ENCODE assay signal across 19 mouse cellular contexts in genomic region chr2:146299841-146300460, GRCm38 (mm10).
DNase-seq lines count a peak whose midpoint lies in the region; ATAC-seq and TF ChIP-seq lines count a peak whose summit lies in the region.
"Had no signal": no experiment of that assay in that cellular context is flagged by ENCODE, and none has a peak within 500 bp of the region (broad histone marks: within the 10 kb centered on the region; RNA-seq: fewer than 3 reads in every experiment).

No protein-coding gene starts in this region.

- peak overlapping the region; percentile 83 for H3K27ac ChIP-seq in midbrain, embryonic 10.5 days (replicated peaks)
- no peak overlapping the region for H3K27ac ChIP-seq in midbrain, postnatal 0 days (ENCODE audit: low read depth, low read length)
- H3K27ac ChIP-seq in forebrain, embryonic 10.5 days: peak overlapping the region; percentile 83
- 0 out of 2 replicates have a peak overlapping the region, but pooled peaks have one; percentile 12 for H3K27ac ChIP-seq in hindbrain, postnatal 0 days
- H3K27ac ChIP-seq in thymus, adult 2 months (ENCODE audit: control insufficient read depth, insufficient read depth, low read length): no peak overlapping the region
- no peak overlapping the region for H3K27ac ChIP-seq in left cerebral cortex, adult 2 months
- H3K27ac ChIP-seq: embryonic facial prominence, embryonic 15.5 days; hindbrain, embryonic 15.5 days; kidney, postnatal 0 days; liver, embryonic 15.5 days had no signal

- no peak overlapping the region for H3K4me3 ChIP-seq in midbrain, embryonic 10.5 days
- H3K4me3 ChIP-seq in midbrain, postnatal 0 days (ENCODE audit: low read depth, low read length): no peak overlapping the region
- no peak overlapping the region for H3K4me3 ChIP-seq in forebrain, embryonic 10.5 days
- no peak overlapping the region for H3K4me3 ChIP-seq in hindbrain, postnatal 0 days (ENCODE audit: low read length)
- no peak overlapping the region for H3K4me3 ChIP-seq in thymus, adult 2 months (ENCODE audit: control insufficient read depth, insufficient read depth, low read length)
- no peak overlapping the region for H3K4me3 ChIP-seq in left cerebral cortex, adult 2 months
- H3K4me3 ChIP-seq: embryonic facial prominence, embryonic 15.5 days; hindbrain, embryonic 15.5 days; liver, embryonic 15.5 days; megakaryocyte, embryonic 14.5 days had no signal

- no peak overlapping the region for H3K4me2 ChIP-seq in midbrain, postnatal 0 days (ENCODE audit: low read depth, low read length, poor library complexity, severe bottlenecking)
- no peak overlapping the region for H3K4me2 ChIP-seq in hindbrain, postnatal 0 days (ENCODE audit: low read depth, low read length)
- H3K4me2 ChIP-seq: embryonic facial prominence, embryonic 15.5 days; hindbrain, embryonic 15.5 days; liver, embryonic 15.5 days had no signal

- H3K9me3 ChIP-seq in midbrain, embryonic 10.5 days (replicated peaks): no peaks in the 10 kb centered on the region
- no peaks in the 10 kb centered on the region for H3K9me3 ChIP-seq in midbrain, postnatal 0 days (ENCODE audit: low read length)
- no peaks in the 10 kb centered on the region for H3K9me3 ChIP-seq in forebrain, embryonic 10.5 days
- H3K9me3 ChIP-seq in hindbrain, postnatal 0 days (ENCODE audit: low read length): no peaks in the 10 kb centered on the region
- H3K9me3 ChIP-seq: embryonic facial prominence, embryonic 15.5 days; G1E; hindbrain, embryonic 15.5 days; liver, embryonic 15.5 days; megakaryocyte, embryonic 14.5 days had no signal

- no peaks in the 10 kb centered on the region for H3K36me3 ChIP-seq in midbrain, embryonic 10.5 days
- no peaks in the 10 kb centered on the region for H3K36me3 ChIP-seq in midbrain, postnatal 0 days (ENCODE audit: insufficient read depth, low read length)
- H3K36me3 ChIP-seq in forebrain, embryonic 10.5 days (replicated peaks): peaks cover 4% of the 10 kb centered on the region
- H3K36me3 ChIP-seq in hindbrain, postnatal 0 days (ENCODE audit: insufficient read depth, low read length): no peaks in the 10 kb centered on the region
- H3K36me3 ChIP-seq in thymus, adult 2 months (ENCODE audit: control insufficient read depth, insufficient read depth, low read length): no peaks in the 10 kb centered on the region
- H3K36me3 ChIP-seq: embryonic facial prominence, embryonic 15.5 days; hindbrain, embryonic 15.5 days; liver, embryonic 15.5 days had no signal

- ATAC-seq in midbrain, postnatal 0 days (ENCODE audit: low FRiP score): no peak
- ATAC-seq in hindbrain, postnatal 0 days: no peak

- intact Hi-C loops in left cerebral cortex, adult 2 months (cut with DNase I): no loop called here

- H3K9ac ChIP-seq in midbrain, postnatal 0 days (replicated peaks; ENCODE audit: low read length, poor library complexity, severe bottlenecking): no peak overlapping the region
- no peak overlapping the region for H3K9ac ChIP-seq in hindbrain, postnatal 0 days (replicated peaks; ENCODE audit: low read length)
- H3K9ac ChIP-seq: embryonic facial prominence, embryonic 15.5 days; hindbrain, embryonic 15.5 days; liver, embryonic 15.5 days had no signal

- peaks cover 62% of the 10 kb centered on the region for H3K4me1 ChIP-seq in midbrain, embryonic 10.5 days
- H3K4me1 ChIP-seq in midbrain, postnatal 0 days (ENCODE audit: insufficient read depth, low read length): peaks cover 5% of the 10 kb centered on the region; the same call in 1 of the 2 replicates
- peaks cover 57% of the 10 kb centered on the region for H3K4me1 ChIP-seq in forebrain, embryonic 10.5 days
- H3K4me1 ChIP-seq in hindbrain, postnatal 0 days (ENCODE audit: insufficient read depth, low read length): no peaks in the 10 kb centered on the region
- H3K4me1 ChIP-seq in thymus, adult 2 months (replicated peaks; ENCODE audit: control insufficient read depth, insufficient read depth, low read length): no peaks in the 10 kb centered on the region
- H3K4me1 ChIP-seq: embryonic facial prominence, embryonic 15.5 days; liver, embryonic 15.5 days had no signal

- no peak for TF ChIP-seq POLR2A in thymus, adult 2 months (IDR thresholded peaks at IDR 0.05; ENCODE audit: control insufficient read depth, extremely low read depth, insufficient read depth, low read length, poor library complexity)

- WGBS in midbrain, embryonic 10.5 days: 34% methylated on average over 3 of the region's 3 CpGs
- WGBS in midbrain, postnatal 0 days: 33% methylated on average over 3 of the region's 3 CpGs
- WGBS in forebrain, embryonic 10.5 days: 54% methylated on average over 3 of the region's 3 CpGs
- WGBS in hindbrain, postnatal 0 days: 35% methylated on average over 3 of the region's 3 CpGs
- 84% methylated on average over 3 of the region's 3 CpGs for WGBS in thymus, adult 2 months

- no peak for DNase-seq in midbrain, embryonic 10.5 days (ENCODE audit: low spot score)
- no peak for DNase-seq in midbrain, postnatal 0 days (ENCODE audit: low spot score)
- DNase-seq in forebrain, embryonic 10.5 days (ENCODE audit: extremely low spot score, low spot score): no peak
- no peak for DNase-seq in hindbrain, postnatal 0 days (ENCODE audit: low spot score)
- DNase-seq in thymus, adult 2 months: no peak
- no peak for DNase-seq in left cerebral cortex, adult 2 months (ENCODE audit: extremely low spot score in 1 of 2, low spot score in 2 of 2)
- DNase-seq in urinary bladder, postnatal 10 days (ENCODE audit: low spot score): no peak
- DNase-seq in cerebellum, postnatal 4 days (ENCODE audit: low spot score in 2 of 2): no peak
- DNase-seq: cerebellum, adult 11 months; cerebellum, postnatal 36 days; gastrocnemius, postnatal 10 days; kidney, adult 11 months; lung, postnatal 14 days had no signal

- TF ChIP-seq CTCF in midbrain, postnatal 0 days (IDR thresholded peaks at IDR 0.05): no peak
- no peak for TF ChIP-seq CTCF in hindbrain, postnatal 0 days (IDR thresholded peaks at IDR 0.05; ENCODE audit: low read depth)
- no peak for TF ChIP-seq CTCF in thymus, adult 2 months (IDR thresholded peaks at IDR 0.05; ENCODE audit: borderline replicate concordance, control insufficient read depth, extremely low read depth, insufficient read depth, low read length, poor library complexity)
- no peak for TF ChIP-seq CTCF in left cerebral cortex, adult 2 months (IDR thresholded peaks at IDR 0.05)

- no peaks in the 10 kb centered on the region for H3K27me3 ChIP-seq in midbrain, embryonic 10.5 days (ENCODE audit: low read depth, poor library complexity, severe bottlenecking)
- no peaks in the 10 kb centered on the region for H3K27me3 ChIP-seq in midbrain, postnatal 0 days (ENCODE audit: insufficient read depth, low read length)
- H3K27me3 ChIP-seq in forebrain, embryonic 10.5 days (ENCODE audit: poor library complexity, severe bottlenecking): no peaks in the 10 kb centered on the region
- no peaks in the 10 kb centered on the region for H3K27me3 ChIP-seq in hindbrain, postnatal 0 days (ENCODE audit: insufficient read depth, low read length)
- H3K27me3 ChIP-seq in thymus, adult 2 months (ENCODE audit: control insufficient read depth, insufficient read depth, low read length): no peaks in the 10 kb centered on the region
- H3K27me3 ChIP-seq: embryonic facial prominence, embryonic 15.5 days; liver, embryonic 15.5 days; megakaryocyte, embryonic 14.5 days had no signal

Comparison
In these comparisons a context has a peak if more than half of its experiments do, and no peak if none do; other contexts are left out.
1. H3K27ac ChIP-seq: peak in midbrain, embryonic 10.5 days (single experiment), forebrain, embryonic 10.5 days (single experiment) and hindbrain, postnatal 0 days (single experiment); none in midbrain, postnatal 0 days (single experiment), thymus, adult 2 months (single experiment) and left cerebral cortex, adult 2 months (single experiment).